Mouse (Mus musculus) mesoderm, embryonic 11.5 days (tissue): ENCODE data around the gene Bst1.

Source experiments
- DNase-seq: peaks from one replicate; pipeline ENCODE4 v3.0.0-alpha.2; 2012; ENCODE audit warnings: low read depth, low spot score

Bst1 gene

GRCm38 (mm10) chr5:43818695-43819094 lies at the start of gene Bst1:
Gene Bst1, plus strand, starts transcription at chr5:43818885.
- no peak for DNase-seq

GRCm38 (mm10) chr5:43770618-43771354 lies 47.9 kb upstream of the Bst1 start:
- no peak for DNase-seq

GRCm38 (mm10) chr5:43771555-43771954 lies 47.1 kb upstream of the Bst1 start:
- DNase-seq = no peak

GRCm38 (mm10) chr5:43776407-43776806 lies 42.3 kb upstream of the Bst1 start:
- no peak for DNase-seq

- no peak for DNase-seq
These were observed 41.7 kb upstream of the Bst1 start for GRCm38 (mm10) chr5:43776993-43777392.

GRCm38 (mm10) chr5:43778583-43778982 lies 40.1 kb upstream of the Bst1 start:
- no peak for DNase-seq

GRCm38 (mm10) chr5:43781423-43781976 lies 37.2 kb upstream of the Bst1 start:
- DNase-seq = peak; percentile 44

GRCm38 (mm10) chr5:43781977-43782930 lies 36.4 kb upstream of the Bst1 start:
- DNase-seq = peak; percentile 85

- no peak for DNase-seq
These were observed 34.7 kb upstream of the Bst1 start for GRCm38 (mm10) chr5:43783996-43784395.

GRCm38 (mm10) chr5:43786607-43787006 lies 32.1 kb upstream of the Bst1 start:
- DNase-seq = no peak

GRCm38 (mm10) chr5:43787976-43788752 lies 30.5 kb upstream of the Bst1 start:
- DNase-seq = no peak

- no peak for DNase-seq
These were observed 26.3 kb upstream of the Bst1 start for GRCm38 (mm10) chr5:43792354-43792753.

GRCm38 (mm10) chr5:43799530-43799929 lies 19.2 kb upstream of the Bst1 start:
- DNase-seq = no peak

GRCm38 (mm10) chr5:43800700-43801099 lies 18.0 kb upstream of the Bst1 start:
- DNase-seq = no peak

GRCm38 (mm10) chr5:43801253-43801652 lies 17.4 kb upstream of the Bst1 start:
- DNase-seq = no peak

- no peak for DNase-seq
These were observed 16.9 kb upstream of the Bst1 start for GRCm38 (mm10) chr5:43801798-43802197.

GRCm38 (mm10) chr5:43805401-43805800 lies 13.3 kb upstream of the Bst1 start:
- DNase-seq = no peak

GRCm38 (mm10) chr5:43806340-43806739 lies 12.3 kb upstream of the Bst1 start:
- DNase-seq = no peak

GRCm38 (mm10) chr5:43806914-43807313 lies 11.8 kb upstream of the Bst1 start:
- no peak for DNase-seq

- DNase-seq = peak; percentile 90
These were observed 10.7 kb upstream of the Bst1 start for GRCm38 (mm10) chr5:43807744-43808696.
